Mouse (Mus musculus): ENCODE data around the gene Cpxm2.

The Cpxm2 gene

GRCm38 (mm10) chr7:132154368-132154961 lies at the start of gene Cpxm2:
Gene Cpxm2 (minus strand): TSS chr7:132154739.
- peak; percentile 23 to 38 for DNase-seq

- DNase-seq, result no peak
Measured at GRCm38 (mm10) chr7:132204073-132204612, 49.6 kb upstream of the Cpxm2 start.

- no peak for DNase-seq
Measured at GRCm38 (mm10) chr7:132199686-132200085, 45.1 kb upstream of the Cpxm2 start.

GRCm38 (mm10) chr7:132198806-132199205 lies 44.3 kb upstream of the Cpxm2 start:
- DNase-seq, result no peak

- no peak for DNase-seq
Measured at GRCm38 (mm10) chr7:132197817-132198475, 43.4 kb upstream of the Cpxm2 start.

- no peak for DNase-seq
Measured at GRCm38 (mm10) chr7:132196581-132196980, 42.0 kb upstream of the Cpxm2 start.

GRCm38 (mm10) chr7:132193606-132194005 lies 39.1 kb upstream of the Cpxm2 start:
- peak in 1 of 2 experiments; percentile 34 for DNase-seq

GRCm38 (mm10) chr7:132187456-132187855 lies 32.9 kb upstream of the Cpxm2 start:
- no peak for DNase-seq

- DNase-seq, result peak; percentile 11 to 40
Measured at GRCm38 (mm10) chr7:132183892-132184404, 29.4 kb upstream of the Cpxm2 start.

GRCm38 (mm10) chr7:132181586-132182198 lies 27.2 kb upstream of the Cpxm2 start:
- DNase-seq, result no peak

GRCm38 (mm10) chr7:132181042-132181441 lies 26.5 kb upstream of the Cpxm2 start:
- DNase-seq, result no peak

- no peak for DNase-seq
Measured at GRCm38 (mm10) chr7:132179049-132179448, 24.5 kb upstream of the Cpxm2 start.

GRCm38 (mm10) chr7:132174787-132175186 lies 20.2 kb upstream of the Cpxm2 start:
- no peak for DNase-seq

GRCm38 (mm10) chr7:132174296-132174695 lies 19.8 kb upstream of the Cpxm2 start:
- no peak for DNase-seq

GRCm38 (mm10) chr7:132172220-132172619 lies 17.7 kb upstream of the Cpxm2 start:
- no peak for DNase-seq

GRCm38 (mm10) chr7:132171716-132172115 lies 17.2 kb upstream of the Cpxm2 start:
- DNase-seq, result no peak

- no peak for DNase-seq
Measured at GRCm38 (mm10) chr7:132169419-132170169, 15.1 kb upstream of the Cpxm2 start.

GRCm38 (mm10) chr7:132167239-132167638 lies 12.7 kb upstream of the Cpxm2 start:
- DNase-seq, result no peak

GRCm38 (mm10) chr7:132162254-132162653 lies 7.7 kb upstream of the Cpxm2 start:
- DNase-seq, result no peak

GRCm38 (mm10) chr7:132158321-132159025 lies 3.9 kb upstream of the Cpxm2 start:
- DNase-seq, result no peak

- peak; percentile 11 to 31 for DNase-seq
Measured at GRCm38 (mm10) chr7:132153725-132154147, 803 bp downstream of the Cpxm2 start.

- no peak for DNase-seq
Measured at GRCm38 (mm10) chr7:132145227-132145800, 9.2 kb downstream of the Cpxm2 start.
